Mouse (Mus musculus) right cerebral cortex, postnatal 36 days (tissue): ENCODE measurements around the gene 9230112D13Rik.

Experiments
- DNase-seq, 2 experiments: peaks; one replicate each; pipeline ENCODE4 v3.0.0; 2022; ENCODE audit warnings: low spot score in 2 of 2, mixed read lengths in 1 of 2

Gene 9230112D13Rik

DNA sequence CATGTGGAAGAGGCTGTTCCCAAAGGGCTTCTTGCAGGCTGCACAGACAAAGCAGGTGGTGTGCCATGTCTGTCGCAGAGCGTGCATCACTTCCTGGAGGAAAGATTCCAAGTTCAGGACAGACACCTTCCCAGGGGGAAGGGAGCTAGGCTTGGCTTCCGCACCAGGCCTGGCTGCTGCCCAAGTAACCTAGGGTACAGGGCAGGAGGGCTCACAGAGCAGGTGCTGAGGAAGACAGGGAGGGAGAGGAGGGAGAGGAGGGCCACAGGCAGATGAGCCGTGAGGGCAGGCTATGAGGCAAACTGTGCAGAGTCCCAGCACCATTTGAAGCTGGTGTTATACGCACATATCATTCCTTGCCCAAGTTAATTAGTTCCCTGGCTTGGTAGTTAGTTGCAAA, 19.3 kb upstream of the 9230112D13Rik start:
- DNase-seq = no peak

DNA sequence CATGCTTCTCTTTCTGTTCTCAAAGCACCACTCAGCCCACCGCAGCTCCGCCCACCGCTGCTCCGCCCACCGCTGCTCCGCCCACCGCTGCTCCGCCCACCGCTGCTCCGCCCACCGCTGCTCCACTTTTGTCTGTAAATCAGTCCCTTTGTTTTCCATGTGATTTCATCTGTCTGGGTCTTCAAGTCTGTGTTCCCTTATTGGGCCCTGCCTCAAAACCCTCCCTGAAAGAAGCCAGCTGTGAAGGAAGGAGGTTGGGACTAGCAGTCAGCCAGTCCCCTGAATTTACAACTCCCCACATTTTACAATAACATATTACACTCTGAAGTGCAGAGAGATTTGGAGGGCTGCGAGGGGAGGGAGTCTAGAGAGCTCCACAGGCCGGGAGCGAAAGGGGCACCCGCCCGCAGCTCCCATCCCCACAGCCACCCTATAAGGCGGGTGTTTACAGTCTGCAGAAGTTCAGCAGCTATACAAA, 18.1 kb upstream of the 9230112D13Rik start:
- no peak for DNase-seq

DNA sequence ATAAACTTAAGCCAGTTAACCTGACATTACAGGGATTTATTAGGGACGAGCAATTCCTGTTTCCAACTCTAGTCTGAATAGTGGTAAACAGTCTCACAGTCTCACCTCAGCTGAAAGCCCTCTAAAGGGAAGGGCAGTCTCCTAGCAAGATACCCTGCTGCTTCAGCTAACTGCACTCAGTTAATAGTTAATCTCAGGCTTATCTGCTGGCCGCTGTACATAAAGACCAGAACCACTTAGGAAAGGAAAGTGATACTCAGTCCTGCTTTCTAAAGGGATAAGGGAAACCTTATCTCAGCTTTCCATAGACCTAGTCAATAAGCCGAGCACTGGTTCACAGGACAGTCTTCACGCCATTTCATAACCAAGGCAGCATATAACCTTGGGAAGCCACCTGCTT, 13.3 kb upstream of the 9230112D13Rik start:
- DNase-seq = no peak

DNA sequence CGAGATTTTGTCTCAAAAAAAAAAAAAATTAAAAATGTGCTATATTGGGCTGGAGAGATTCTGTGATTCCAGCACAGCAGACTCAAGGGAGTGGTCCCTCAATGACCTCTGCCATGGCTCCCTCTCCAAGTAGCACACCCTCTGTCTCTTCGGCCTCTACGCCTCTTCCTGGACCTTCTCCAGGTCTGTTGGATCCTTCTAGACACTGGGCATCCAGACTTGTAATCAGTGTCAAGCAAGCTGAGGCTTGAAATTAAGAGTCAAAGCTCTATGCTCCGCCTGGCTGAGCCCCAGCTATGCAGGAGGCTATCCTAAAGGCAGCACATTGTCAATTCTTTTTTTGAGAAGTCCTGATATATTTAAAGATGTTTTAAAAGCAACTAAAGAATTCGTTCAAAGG, 10.9 kb upstream of the 9230112D13Rik start:
- no peak for DNase-seq

DNA sequence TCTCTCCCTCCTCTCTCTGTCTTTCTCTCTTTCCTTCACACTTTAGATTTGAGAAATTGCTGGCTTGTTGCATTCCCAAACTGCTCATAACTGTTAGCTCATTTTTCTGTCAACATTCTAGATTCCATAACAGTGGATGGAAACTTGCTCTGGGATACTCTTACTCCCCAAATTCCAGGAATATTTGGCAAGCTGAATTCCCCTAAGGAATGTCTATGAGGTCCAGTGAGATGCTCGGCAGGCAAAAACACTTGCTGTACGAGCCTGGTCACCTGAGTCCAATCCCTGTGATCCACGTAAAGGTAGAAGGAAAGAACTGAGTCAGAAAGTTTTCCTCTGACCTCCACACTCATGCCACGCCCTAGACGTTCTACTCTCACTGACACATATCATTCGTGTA, 9.9 kb upstream of the 9230112D13Rik start:
- DNase-seq = no peak

DNA sequence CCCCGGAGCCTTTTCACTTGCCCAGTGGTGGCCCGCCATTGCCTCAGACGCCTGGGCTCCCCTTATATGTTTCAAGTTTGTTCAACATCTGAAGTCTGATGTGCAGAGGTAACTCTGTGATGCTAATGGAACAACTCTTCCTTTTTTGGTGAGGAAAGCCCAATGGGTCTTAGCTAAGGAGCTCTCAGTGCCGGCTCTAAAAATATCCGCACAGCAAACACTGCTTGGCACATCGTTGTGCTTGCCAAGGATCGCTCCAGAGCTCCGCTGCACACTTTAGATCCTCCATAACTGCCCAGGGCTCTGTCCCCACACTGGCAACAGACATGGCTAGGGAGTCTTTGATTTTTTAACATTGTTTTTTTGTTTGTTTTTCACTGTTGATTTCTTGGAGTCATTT, 6.2 kb upstream of the 9230112D13Rik start:
- DNase-seq = no peak

DNA sequence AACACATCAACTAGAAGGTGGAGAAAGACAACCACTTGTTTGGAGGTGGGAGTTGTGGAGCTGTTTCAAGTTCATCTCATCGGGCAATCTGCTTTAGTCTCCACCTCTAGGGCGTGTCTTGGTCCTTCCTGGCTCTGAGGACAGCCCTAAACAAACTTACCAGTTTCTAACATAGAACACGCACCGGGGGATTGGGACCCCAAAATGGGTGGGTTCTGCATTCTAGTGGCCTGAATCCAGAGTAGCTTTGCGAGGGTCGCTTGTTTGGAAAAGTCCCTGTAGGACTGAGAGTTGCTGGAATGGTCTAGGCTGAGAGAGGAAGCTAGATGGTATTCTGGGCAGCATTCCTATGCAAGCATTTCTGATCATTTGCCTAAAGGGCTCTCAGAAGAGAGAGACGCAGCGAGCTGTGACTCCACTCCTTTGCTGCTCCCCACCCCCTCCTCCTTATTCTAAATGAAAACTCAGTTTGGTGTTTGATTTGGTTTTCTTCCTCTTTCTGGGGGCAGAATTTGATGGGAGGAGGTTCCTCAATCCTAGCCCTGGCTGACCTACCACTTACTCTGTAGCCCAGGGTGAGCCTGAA, 4.5 kb downstream of the 9230112D13Rik start:
- DNase-seq = no peak

DNA sequence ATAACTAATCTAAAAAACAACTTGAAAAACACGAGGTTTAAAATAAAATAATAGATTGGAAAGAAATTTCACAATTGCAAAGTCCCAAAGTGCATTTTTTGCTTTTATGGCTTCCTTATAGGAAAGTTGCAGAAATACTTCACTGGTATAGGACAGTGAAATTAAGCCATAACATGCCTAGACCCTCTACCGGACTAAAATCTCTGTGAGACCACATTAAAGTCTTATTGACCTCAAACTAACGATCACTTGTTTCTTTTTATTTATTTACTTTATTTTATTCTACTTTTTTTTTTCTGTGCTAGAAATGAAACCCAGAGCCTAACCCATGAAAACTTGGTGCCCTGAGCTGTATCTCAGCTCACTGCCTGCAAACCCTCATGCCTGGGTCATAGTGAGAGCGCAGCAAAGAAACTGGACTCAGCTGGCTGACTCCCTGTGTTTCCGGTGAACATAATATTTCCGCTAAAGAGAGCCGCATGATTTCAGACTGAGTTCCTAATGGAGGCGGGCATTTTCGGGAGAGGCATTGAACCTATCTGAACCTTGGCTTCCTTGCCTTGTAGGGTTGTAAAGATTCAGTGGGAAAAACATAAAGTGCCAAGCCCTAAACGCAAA, 5.5 kb downstream of the 9230112D13Rik start:
- DNase-seq = no peak

DNA sequence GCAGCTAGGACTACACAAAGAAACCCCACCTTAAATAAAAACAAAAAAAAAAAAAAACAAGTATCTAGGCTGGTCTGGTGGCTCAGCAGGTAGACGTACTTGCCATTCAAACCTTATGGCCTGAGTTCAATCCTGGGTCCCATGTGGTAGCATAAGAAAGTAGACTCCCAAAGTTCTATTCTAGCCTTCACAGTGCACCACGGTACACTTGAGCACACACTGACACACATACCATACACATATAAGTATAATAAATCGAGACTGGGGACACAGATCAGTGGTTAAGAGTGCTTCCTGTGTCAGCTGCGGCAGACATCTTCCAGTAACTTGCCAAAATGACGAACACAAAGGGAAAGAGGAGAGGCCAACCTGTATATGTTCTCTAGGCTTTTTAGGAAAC, 6.7 kb downstream of the 9230112D13Rik start:
- DNase-seq = no peak

DNA sequence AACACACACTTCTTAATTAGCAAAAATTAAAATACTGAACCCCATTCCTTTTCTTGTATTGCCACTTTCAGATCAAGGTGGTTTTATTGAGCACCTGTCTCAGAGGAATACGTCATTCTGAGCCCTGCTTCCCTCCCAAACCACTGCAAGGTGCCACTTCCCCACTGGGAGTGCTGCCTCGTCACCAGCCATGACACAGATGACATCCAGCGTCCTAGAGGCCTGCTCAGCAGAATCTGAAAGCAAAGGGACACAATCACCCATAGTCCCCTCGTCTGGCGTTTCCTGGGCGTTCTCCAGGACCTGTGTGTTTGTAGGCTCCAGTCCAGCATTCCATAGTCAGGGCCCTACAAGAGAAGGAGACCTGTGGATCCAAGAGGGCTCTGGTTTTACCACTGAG, 8.5 kb downstream of the 9230112D13Rik start:
- DNase-seq = no peak

DNA sequence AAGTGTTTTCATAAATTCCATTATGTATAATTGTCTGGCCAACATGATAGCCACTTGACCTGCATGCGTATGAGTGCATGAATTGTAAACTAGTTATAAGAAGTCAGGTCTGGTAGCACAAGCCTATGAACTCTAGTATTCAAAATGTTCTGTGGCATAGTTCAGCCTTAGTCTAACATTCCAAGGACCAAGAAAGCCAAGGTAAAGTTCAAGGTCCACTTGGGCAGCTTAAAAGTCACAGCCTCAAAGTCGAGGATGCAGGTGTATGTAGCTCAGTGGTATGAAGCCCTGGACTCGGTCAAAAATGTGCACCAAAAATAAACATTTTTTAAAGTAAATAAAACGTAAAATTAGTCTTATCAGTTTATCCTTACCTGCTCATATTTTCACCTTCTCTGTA, 10.0 kb downstream of the 9230112D13Rik start:
- no peak for DNase-seq

DNA sequence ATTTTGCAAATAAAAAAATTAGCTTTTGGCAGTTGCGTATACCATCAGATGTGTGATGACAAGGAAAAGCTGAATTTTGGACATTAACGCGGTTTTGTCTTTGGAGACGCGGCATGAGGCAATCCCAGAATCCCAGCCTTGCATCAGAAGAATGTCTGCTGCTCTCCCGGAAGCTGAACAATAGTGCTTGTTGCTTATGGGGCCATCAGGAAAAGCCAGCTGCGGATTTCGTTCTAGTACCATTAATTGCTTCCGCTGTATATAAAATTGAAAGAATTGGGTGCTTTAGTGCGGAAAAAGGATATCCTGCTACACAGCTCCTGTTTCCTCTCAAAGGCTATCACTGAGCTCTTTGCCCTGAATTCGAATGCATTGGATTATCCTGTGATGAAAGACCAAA, 10.7 kb downstream of the 9230112D13Rik start:
- no peak for DNase-seq

DNA sequence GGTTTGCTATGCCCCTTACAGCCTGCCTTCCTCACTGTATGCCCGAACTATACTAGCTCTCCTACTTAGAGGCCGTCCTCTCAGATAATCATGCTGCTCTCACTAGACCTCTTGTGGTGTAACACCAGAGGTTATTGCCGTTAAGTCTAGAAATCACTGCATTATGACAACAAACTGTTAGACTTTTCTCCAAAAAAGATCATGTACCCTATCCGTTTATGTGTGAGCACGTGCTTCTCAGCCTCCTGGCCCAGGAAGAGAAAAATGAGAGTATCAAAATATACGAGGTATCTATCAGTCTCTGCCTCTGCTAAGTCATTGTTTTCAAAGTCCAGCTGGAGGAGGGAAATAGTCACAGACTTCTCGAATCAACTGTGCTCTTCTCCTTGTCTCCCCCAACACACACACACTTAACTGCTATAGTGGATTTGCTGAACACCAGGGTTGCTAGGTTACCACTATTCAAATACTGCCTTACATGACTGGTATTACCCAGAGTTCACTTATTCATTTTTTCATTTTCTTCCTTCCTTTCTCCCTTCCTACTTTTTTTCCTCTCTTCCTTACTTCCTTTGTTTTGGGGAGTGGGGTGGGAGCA, 13.7 kb downstream of the 9230112D13Rik start:
- no peak for DNase-seq

DNA sequence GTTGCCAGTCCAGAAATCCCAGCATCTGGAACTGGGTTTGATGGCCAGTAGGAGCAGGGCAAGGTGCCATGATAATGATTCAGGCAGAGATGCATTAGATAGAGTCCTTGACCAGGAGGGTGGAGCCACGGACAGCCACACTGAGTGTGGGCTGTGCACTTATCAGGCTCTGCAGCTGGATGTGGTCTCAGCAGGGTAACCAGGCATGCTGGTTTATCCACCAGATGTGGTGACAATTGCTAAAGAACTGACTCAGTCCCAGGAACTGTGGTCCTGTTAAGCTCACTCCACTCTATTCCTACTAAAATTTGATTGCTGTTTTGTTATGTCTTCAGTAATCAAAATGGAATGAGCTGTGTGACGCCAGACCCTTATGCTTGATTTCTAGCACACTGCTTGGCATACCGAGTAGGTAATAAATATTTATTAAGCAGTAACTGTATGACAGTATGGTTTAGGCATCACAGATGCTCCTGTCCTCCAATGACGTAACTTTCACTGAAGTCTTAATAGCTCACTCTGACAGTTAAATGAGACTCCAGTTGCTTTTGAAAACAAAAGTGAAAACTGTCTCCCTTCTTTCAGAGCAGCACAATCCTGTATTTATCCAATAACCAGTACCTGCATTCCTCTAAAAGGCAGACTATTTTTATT, 14.3 kb downstream of the 9230112D13Rik start:
- DNase-seq = no peak

DNA sequence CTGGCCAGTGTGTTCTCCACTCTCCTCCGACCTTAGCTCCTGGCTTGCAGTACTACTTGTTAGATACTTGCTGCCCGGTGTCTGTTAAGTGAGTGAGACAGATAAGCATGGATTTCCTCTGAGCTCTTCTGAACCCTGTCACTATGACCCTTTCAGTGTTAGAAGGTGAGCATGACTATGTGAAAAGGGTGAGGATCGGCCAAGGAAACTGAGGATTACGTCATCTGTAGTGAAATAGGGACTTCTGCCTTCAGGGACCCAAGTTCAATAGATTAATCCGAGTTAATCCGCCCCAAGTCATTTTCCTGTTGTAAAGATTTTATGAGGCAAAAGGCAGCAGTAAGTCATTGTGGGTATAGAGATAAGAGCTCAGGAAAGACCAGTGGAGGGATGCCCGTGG, 17.3 kb downstream of the 9230112D13Rik start:
- DNase-seq = no peak

DNA sequence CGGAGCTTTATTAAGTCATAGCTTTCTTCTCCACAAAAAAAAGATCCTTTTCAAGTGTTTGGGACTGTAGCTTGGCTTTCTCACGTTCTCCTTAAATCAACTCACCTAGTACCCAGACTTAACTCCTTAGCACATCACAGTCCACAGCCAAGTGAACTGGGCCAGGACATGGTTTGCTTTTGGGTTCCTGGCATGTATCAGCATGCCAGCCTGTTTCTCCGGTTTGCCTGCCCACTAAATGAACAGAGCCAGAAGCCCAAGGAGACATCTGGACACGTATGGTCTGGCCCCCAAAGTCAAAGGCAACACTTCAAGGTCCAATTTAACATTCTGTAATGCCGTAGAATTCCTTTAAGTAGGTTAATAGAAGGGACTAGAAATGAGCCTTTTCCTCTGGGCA, 18.2 kb downstream of the 9230112D13Rik start:
- DNase-seq = no peak

DNA sequence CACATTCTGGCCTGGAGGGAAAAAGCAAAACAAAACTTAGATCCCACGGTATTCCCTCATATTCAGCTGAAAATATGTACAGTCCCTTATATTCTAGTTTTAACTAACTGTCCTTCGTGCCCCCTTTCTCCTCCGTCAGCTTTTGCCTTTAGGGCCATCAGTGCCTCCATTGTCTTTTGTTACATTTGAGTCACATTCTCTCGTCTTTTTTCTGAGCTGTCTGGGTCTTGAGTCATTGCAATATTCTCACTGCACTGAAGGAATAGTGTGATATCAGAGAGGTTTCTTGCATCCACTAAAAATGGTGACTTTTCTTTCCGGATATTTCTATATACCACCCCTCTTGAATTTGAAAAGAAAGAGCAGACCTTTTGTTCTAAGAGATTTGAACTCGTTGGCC, 18.8 kb downstream of the 9230112D13Rik start:
- no peak for DNase-seq

DNA sequence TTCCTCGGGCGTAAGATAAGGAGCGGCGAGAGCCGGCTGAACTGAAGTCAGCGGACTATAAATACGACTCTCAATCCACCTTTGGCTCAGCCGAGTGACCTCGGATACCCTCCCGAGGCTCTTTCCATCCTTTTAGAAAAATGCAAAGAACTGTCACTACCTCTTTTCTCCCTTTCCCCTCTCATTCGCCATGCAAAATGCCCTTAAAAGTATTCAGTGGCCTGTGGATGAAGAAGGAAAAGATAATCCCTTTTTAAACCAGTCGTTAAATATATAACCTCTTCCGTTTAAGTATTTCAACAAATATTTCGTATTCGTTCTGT, 19.3 kb downstream of the 9230112D13Rik start, which contains the start of gene Bmpr1a:
Gene Bmpr1a (minus strand): TSS at position 17 of the 323 bp plus-strand sequence.
- DNase-seq = no peak

DNA sequence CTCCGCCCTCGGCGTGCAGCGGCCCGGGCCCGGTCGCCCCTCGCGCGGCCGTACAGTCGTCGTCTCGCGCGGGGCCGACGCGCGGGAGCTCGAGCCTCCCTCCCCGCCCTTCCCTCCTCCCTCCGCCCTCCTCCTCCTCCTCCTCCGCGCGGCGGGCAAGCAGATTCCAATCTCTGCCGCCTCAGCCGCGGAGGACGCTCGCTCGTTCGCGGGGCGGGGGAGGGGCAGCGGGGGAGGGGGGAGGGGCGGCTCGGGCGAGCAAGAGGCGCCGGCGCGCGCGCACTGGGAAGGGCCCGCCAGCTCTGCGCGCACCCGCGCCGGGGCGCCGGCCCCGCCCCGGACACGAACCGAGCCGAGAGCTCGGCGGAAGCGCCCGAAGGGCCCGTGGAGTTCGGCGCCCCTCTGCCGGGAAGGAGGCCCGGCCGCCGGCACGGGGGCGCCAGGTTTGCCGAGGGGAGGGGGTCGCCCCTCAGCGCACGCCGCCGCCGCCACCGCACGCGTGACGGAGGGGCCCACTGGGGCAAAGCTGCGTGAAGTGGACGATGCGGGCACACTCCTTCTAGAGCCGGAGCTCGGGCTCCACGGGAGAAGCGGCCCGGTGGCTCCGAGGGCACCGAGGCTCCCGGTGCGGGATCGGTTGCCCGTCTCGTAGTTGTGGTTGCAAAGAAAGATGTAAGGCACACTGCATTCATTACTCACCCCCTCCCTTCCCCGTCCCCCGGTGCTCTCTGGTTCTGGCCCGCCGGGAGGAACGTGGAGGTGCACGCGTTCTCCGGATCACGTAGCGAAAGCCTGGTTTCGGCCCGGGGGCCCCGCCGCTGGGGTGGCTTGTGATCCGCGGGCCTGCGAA, 19.9 kb downstream of the 9230112D13Rik start:
- peak; percentile 79 for DNase-seq

DNA sequence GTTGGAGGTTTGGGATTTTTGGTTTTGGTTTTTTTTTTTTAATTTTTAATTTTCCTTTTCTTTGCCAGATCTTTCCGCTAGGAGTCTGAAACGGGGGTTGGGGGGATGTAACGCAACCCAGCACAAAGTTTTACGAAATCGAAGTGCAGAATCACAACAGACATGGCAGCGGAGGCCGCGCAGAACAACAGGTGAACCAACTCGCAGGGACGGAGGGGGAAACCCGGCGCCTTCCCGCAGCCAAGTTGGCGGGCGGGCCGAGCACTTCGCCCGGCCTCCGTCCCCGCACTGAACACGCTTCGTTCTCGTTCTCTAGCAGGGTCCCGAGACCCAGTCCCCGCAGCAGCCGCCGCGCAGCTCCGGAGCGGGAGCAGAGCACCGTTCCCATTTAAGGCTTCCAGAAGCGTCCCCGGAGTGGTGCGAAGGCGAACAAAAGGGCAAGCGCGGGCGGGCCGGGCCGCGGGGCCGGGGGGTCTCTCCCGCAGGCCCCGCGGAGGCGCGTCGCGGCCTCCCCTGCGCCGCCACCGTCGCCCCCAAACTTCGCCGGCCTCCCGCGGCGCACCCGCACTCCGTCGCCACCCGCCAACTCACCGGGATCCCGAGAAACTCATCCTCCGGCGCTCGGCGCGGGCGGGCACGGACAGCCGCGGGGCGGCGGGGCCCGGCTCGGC, 20.7 kb downstream of the 9230112D13Rik start:
- DNase-seq = peak; percentile 25 to 32

DNA sequence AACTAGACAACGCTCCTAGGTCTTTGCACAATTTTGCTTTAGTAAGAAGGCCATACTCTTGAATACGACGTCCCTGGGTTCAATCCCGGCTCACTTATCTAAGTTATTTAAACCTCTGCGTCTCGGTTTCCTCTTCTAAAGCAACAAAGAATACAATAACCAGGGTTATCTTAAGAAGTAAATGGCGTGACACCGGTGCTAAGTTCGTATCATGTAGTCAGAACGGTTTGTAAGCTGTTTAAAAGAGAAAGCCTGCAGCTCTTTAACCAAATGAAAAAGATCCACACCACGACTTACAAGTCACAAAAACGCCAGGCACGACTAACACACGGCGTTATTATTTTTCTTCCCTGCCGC, 21.2 kb downstream of the 9230112D13Rik start:
- no peak for DNase-seq

DNA sequence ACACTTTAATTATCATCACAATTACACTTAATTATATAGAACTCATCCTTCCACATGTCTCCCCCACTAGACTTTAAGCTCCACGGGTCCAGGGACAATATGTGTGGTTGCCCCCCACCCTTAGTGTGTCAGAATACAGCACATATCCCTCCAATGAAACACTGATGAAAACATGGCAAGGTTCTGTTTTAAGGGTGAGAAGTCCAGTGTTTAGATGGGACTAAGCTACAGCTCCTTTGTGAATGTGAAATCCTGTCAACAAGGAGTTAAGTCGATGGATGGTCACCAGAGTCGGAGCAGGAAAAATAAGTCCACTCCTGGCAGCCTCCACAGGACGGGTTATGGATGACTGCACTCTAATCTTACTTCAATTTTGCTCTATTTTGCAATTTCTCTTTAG, 22.3 kb downstream of the 9230112D13Rik start:
- DNase-seq = no peak
